Mouse (Mus musculus): Measurements from ENCODE around the gene Gm20708. TPM values are rescaled to one million over a fixed set of nuclear protein-coding genes. Genes with fewer than 3 reads are reported as not detected.

Gene Gm20708
- polyA plus RNA-seq, 1 experiment from 2014 or later: 0.58 TPM

GRCm38 (mm10) chr11:117769683-117770047, 39.8 kb upstream of the Gm20708 start:
- Histone ChIP-seq H3K27ac (ENCODE audit: low read depth, low read length) (0 out of 2 replicates have a peak overlapping the region, but pooled peaks have one; percentile 42), H3K9ac (ENCODE audit: low read depth, low read length) (no peak overlapping the region), H3K36me3 (ENCODE audit: control insufficient read depth, insufficient read depth, low read length) (peaks cover 35% of the 10 kb centered on the region), H3K4me1 (ENCODE audit: control insufficient read depth, insufficient read depth, low read length) (no peaks in the 10 kb centered on the region), H3K27me3 (ENCODE audit: control insufficient read depth, insufficient read depth, low read length) (no peaks in the 10 kb centered on the region), H3K4me2 (replicated peaks; ENCODE audit: low read depth, low read length) (no peak overlapping the region), H3K4me3 (ENCODE audit: low read length) (no peak overlapping the region), H3K9me3 (ENCODE audit: control insufficient read depth, low read length) (no peaks in the 10 kb centered on the region)
- 89% methylated on average over 7 of the region's 7 CpGs for WGBS
- ATAC-seq (ENCODE audit: low FRiP score, low TSS enrichment): no peak

GRCm38 (mm10) chr11:117770407-117770806, 39.1 kb upstream of the Gm20708 start:
- Histone ChIP-seq H3K9me3 (ENCODE audit: control insufficient read depth, low read length) (no peaks in the 10 kb centered on the region), H3K27ac (ENCODE audit: low read depth, low read length) (no peak overlapping the region), H3K4me2 (replicated peaks; ENCODE audit: low read depth, low read length) (no peak overlapping the region), H3K4me3 (ENCODE audit: low read length) (no peak overlapping the region), H3K4me1 (ENCODE audit: control insufficient read depth, insufficient read depth, low read length) (no peaks in the 10 kb centered on the region), H3K9ac (ENCODE audit: low read depth, low read length) (no peak overlapping the region), H3K36me3 (ENCODE audit: control insufficient read depth, insufficient read depth, low read length) (peaks cover 33% of the 10 kb centered on the region), H3K27me3 (ENCODE audit: control insufficient read depth, insufficient read depth, low read length) (no peaks in the 10 kb centered on the region)
- 76% methylated on average over 10 of the region's 10 CpGs for WGBS
- ATAC-seq (ENCODE audit: low FRiP score, low TSS enrichment): no peak

GRCm38 (mm10) chr11:117772352-117772751, 37.1 kb upstream of the Gm20708 start:
- Histone ChIP-seq H3K9ac (ENCODE audit: low read depth, low read length) (no peak overlapping the region), H3K27ac (ENCODE audit: low read depth, low read length) (no peak overlapping the region), H3K9me3 (ENCODE audit: control insufficient read depth, low read length) (no peaks in the 10 kb centered on the region), H3K27me3 (ENCODE audit: control insufficient read depth, insufficient read depth, low read length) (no peaks in the 10 kb centered on the region), H3K4me3 (ENCODE audit: low read length) (no peak overlapping the region), H3K4me1 (ENCODE audit: control insufficient read depth, insufficient read depth, low read length) (no peaks in the 10 kb centered on the region), H3K36me3 (ENCODE audit: control insufficient read depth, insufficient read depth, low read length) (peaks cover 37% of the 10 kb centered on the region), H3K4me2 (replicated peaks; ENCODE audit: low read depth, low read length) (no peak overlapping the region)
- 98% methylated on average over 7 of the region's 7 CpGs for WGBS
- no peak for ATAC-seq (ENCODE audit: low FRiP score, low TSS enrichment)

GRCm38 (mm10) chr11:117774925-117775324, 34.5 kb upstream of the Gm20708 start:
- H3K9me3 ChIP-seq (ENCODE audit: control insufficient read depth, low read length): no peaks in the 10 kb centered on the region
- no peak overlapping the region for H3K9ac ChIP-seq (ENCODE audit: low read depth, low read length)
- no peaks in the 10 kb centered on the region for H3K27me3 ChIP-seq (ENCODE audit: control insufficient read depth, insufficient read depth, low read length)
- no peak overlapping the region for H3K4me3 ChIP-seq (ENCODE audit: low read length)
- H3K4me2 ChIP-seq (replicated peaks; ENCODE audit: low read depth, low read length): no peak overlapping the region
- peaks cover 39% of the 10 kb centered on the region for H3K36me3 ChIP-seq (ENCODE audit: control insufficient read depth, insufficient read depth, low read length)
- WGBS: 93% methylated on average over 10 of the region's 10 CpGs
- peaks cover 16% of the 10 kb centered on the region for H3K4me1 ChIP-seq (ENCODE audit: control insufficient read depth, insufficient read depth, low read length)
- no peak overlapping the region for H3K27ac ChIP-seq (ENCODE audit: low read depth, low read length)
- no peak for ATAC-seq (ENCODE audit: low FRiP score, low TSS enrichment)

GRCm38 (mm10) chr11:117775540-117775939, 33.9 kb upstream of the Gm20708 start:
- peaks cover 37% of the 10 kb centered on the region for H3K36me3 ChIP-seq (ENCODE audit: control insufficient read depth, insufficient read depth, low read length)
- WGBS: 91% methylated on average over 13 of the region's 13 CpGs
- no peaks in the 10 kb centered on the region for H3K27me3 ChIP-seq (ENCODE audit: control insufficient read depth, insufficient read depth, low read length)
- H3K4me2 ChIP-seq (replicated peaks; ENCODE audit: low read depth, low read length): no peak overlapping the region
- no peaks in the 10 kb centered on the region for H3K9me3 ChIP-seq (ENCODE audit: control insufficient read depth, low read length)
- H3K9ac ChIP-seq (ENCODE audit: low read depth, low read length): no peak overlapping the region
- H3K4me3 ChIP-seq (ENCODE audit: low read length): no peak overlapping the region
- H3K4me1 ChIP-seq (ENCODE audit: control insufficient read depth, insufficient read depth, low read length): peaks cover 22% of the 10 kb centered on the region
- H3K27ac ChIP-seq (ENCODE audit: low read depth, low read length): no peak overlapping the region
- ATAC-seq (ENCODE audit: low FRiP score, low TSS enrichment): no peak

GRCm38 (mm10) chr11:117776085-117776792, 33.2 kb upstream of the Gm20708 start:
- no peak overlapping the region for H3K4me3 ChIP-seq (ENCODE audit: low read length)
- peaks cover 36% of the 10 kb centered on the region for H3K36me3 ChIP-seq (ENCODE audit: control insufficient read depth, insufficient read depth, low read length)
- 91% methylated on average over 14 of the region's 14 CpGs for WGBS
- no peak overlapping the region for H3K27ac ChIP-seq (ENCODE audit: low read depth, low read length)
- H3K27me3 ChIP-seq (ENCODE audit: control insufficient read depth, insufficient read depth, low read length): no peaks in the 10 kb centered on the region
- H3K4me1 ChIP-seq (ENCODE audit: control insufficient read depth, insufficient read depth, low read length): peaks cover 28% of the 10 kb centered on the region
- H3K4me2 ChIP-seq (replicated peaks; ENCODE audit: low read depth, low read length): no peak overlapping the region
- no peak overlapping the region for H3K9ac ChIP-seq (ENCODE audit: low read depth, low read length)
- no peaks in the 10 kb centered on the region for H3K9me3 ChIP-seq (ENCODE audit: control insufficient read depth, low read length)
- ATAC-seq (ENCODE audit: low FRiP score, low TSS enrichment): no peak

GRCm38 (mm10) chr11:117777111-117777510, 32.4 kb upstream of the Gm20708 start:
- Histone ChIP-seq H3K4me1 (ENCODE audit: control insufficient read depth, insufficient read depth, low read length) (peaks cover 36% of the 10 kb centered on the region), H3K27ac (ENCODE audit: low read depth, low read length) (no peak overlapping the region), H3K36me3 (ENCODE audit: control insufficient read depth, insufficient read depth, low read length) (peaks cover 31% of the 10 kb centered on the region), H3K9me3 (ENCODE audit: control insufficient read depth, low read length) (no peaks in the 10 kb centered on the region), H3K27me3 (ENCODE audit: control insufficient read depth, insufficient read depth, low read length) (no peaks in the 10 kb centered on the region), H3K4me3 (ENCODE audit: low read length) (no peak overlapping the region), H3K4me2 (replicated peaks; ENCODE audit: low read depth, low read length) (no peak overlapping the region), H3K9ac (ENCODE audit: low read depth, low read length) (no peak overlapping the region)
- 87% methylated on average over 5 of the region's 5 CpGs for WGBS
- no peak for ATAC-seq (ENCODE audit: low FRiP score, low TSS enrichment)

GRCm38 (mm10) chr11:117778031-117778430, 31.4 kb upstream of the Gm20708 start:
- peaks cover 38% of the 10 kb centered on the region for H3K4me1 ChIP-seq (ENCODE audit: control insufficient read depth, insufficient read depth, low read length)
- 95% methylated on average over 11 of the region's 11 CpGs for WGBS
- no peak overlapping the region; the same call in 1 of the 2 replicates for H3K4me2 ChIP-seq (replicated peaks; ENCODE audit: low read depth, low read length)
- no peak for ATAC-seq (ENCODE audit: low FRiP score, low TSS enrichment)
- H3K9me3 ChIP-seq (ENCODE audit: control insufficient read depth, low read length): no peaks in the 10 kb centered on the region
- no peaks in the 10 kb centered on the region for H3K27me3 ChIP-seq (ENCODE audit: control insufficient read depth, insufficient read depth, low read length)
- H3K27ac ChIP-seq (ENCODE audit: low read depth, low read length): no peak overlapping the region
- no peak overlapping the region for H3K4me3 ChIP-seq (ENCODE audit: low read length)
- peaks cover 26% of the 10 kb centered on the region for H3K36me3 ChIP-seq (ENCODE audit: control insufficient read depth, insufficient read depth, low read length)
- no peak overlapping the region for H3K9ac ChIP-seq (ENCODE audit: low read depth, low read length)

GRCm38 (mm10) chr11:117778851-117779433, 30.5 kb upstream of the Gm20708 start:
- no peak for ATAC-seq (ENCODE audit: low FRiP score, low TSS enrichment)
- H3K36me3 ChIP-seq (ENCODE audit: control insufficient read depth, insufficient read depth, low read length): peaks cover 18% of the 10 kb centered on the region; the same call in 1 of the 2 replicates
- H3K27me3 ChIP-seq (ENCODE audit: control insufficient read depth, insufficient read depth, low read length): no peaks in the 10 kb centered on the region
- H3K9me3 ChIP-seq (ENCODE audit: control insufficient read depth, low read length): no peaks in the 10 kb centered on the region
- peak overlapping the region; percentile 98 for H3K4me2 ChIP-seq (replicated peaks; ENCODE audit: low read depth, low read length)
- peak overlapping the region; percentile 75; the same call in 1 of the 2 replicates for H3K9ac ChIP-seq (ENCODE audit: low read depth, low read length)
- H3K4me1 ChIP-seq (ENCODE audit: control insufficient read depth, insufficient read depth, low read length): peaks cover 39% of the 10 kb centered on the region
- H3K4me3 ChIP-seq (ENCODE audit: low read length): peak overlapping the region; percentile 59
- 29% methylated on average over 12 of the region's 12 CpGs for WGBS
- peak overlapping the region; percentile 94 for H3K27ac ChIP-seq (ENCODE audit: low read depth, low read length)

All from kidney, embryonic 14.5 days (tissue).